Mouse (Mus musculus) myocyte (in vitro differentiated cells): ENCODE results near the gene Tmem29. TPM values are rescaled to one million over a fixed set of nuclear protein-coding genes. Genes with fewer than 3 reads are reported as not detected.
A peak's percentile ranks its signal among the peaks of the same experiment; 100 is the strongest.
"Not testable (repeated sequence)": the region's sequence is repeated elsewhere in the genome, so short reads cannot be mapped to it uniquely, and the experiment has no call there.

Experiments used
- H3K27me3 ChIP-seq: one replicate; pipeline ENCODE4 v1.6.1; 2011; ENCODE audit not compliant: control insufficient read depth, insufficient read depth, insufficient read length
- H3K36me3 ChIP-seq: one replicate; pipeline ENCODE4 v1.6.1; 2011; ENCODE audit not compliant: control insufficient read depth, insufficient read depth
- H3K4me2 ChIP-seq: one replicate; pipeline ENCODE4 v1.6.1; 2011; ENCODE audit warnings: low read depth, control low read depth
- H3K4me3 ChIP-seq: one replicate; pipeline ENCODE4 v1.5.1; 2011; ENCODE audit warnings: mild to moderate bottlenecking, control low read depth, moderate library complexity
- H3K79me2 ChIP-seq: one replicate; pipeline ENCODE4 v1.6.1; 2011; ENCODE audit not compliant: control insufficient read depth, insufficient read depth
- H3ac ChIP-seq: one replicate; pipeline ENCODE4 v1.6.1; 2011; ENCODE audit not compliant: control insufficient read depth, insufficient read length
- CEBPB ChIP-seq: IDR thresholded peaks from 2 replicates; pipeline ENCODE4 v1.6.1; 2011; ENCODE audit warnings: mild to moderate bottlenecking, moderate library complexity; ENCODE audit not compliant: poor library complexity, insufficient read depth, severe bottlenecking
- E2F4 ChIP-seq: IDR thresholded peaks from one replicate; pipeline ENCODE4 v1.6.1; 2011; ENCODE audit warnings: mild to moderate bottlenecking, control low read depth, moderate library complexity; ENCODE audit not compliant: insufficient read depth
- MAX ChIP-seq: IDR thresholded peaks from one replicate; pipeline ENCODE4 v1.6.1; 2011; ENCODE audit warnings: low read depth, mild to moderate bottlenecking, control low read depth
- MYOD1 ChIP-seq, 3 experiments: IDR thresholded peaks; one replicate each; pipeline ENCODE4 v1.6.1; 2011; ENCODE audit warnings: control low read depth in 2 of 3, low read depth in 2 of 3, mild to moderate bottlenecking in 2 of 3, moderate library complexity in 1 of 3; ENCODE audit not compliant: insufficient read length in 2 of 3, control insufficient read depth in 1 of 3
- MYOG ChIP-seq, 3 experiments: IDR thresholded peaks; one replicate each; pipeline ENCODE4 v1.6.1; 2011; ENCODE audit warnings: control low read depth in 2 of 3, low read depth in 2 of 3, mild to moderate bottlenecking in 2 of 3; ENCODE audit not compliant: insufficient read length in 2 of 3, control insufficient read depth in 1 of 3, insufficient read depth in 1 of 3
- POLR2A ChIP-seq: IDR thresholded peaks from one replicate; pipeline ENCODE4 v1.6.1; 2011; ENCODE audit warnings: low read depth, mild to moderate bottlenecking, control low read depth, moderate library complexity; ENCODE audit not compliant: insufficient read length
- POLR2AphosphoS2 ChIP-seq: IDR thresholded peaks from one replicate; pipeline ENCODE4 v1.6.1; 2011; ENCODE audit warnings: low read depth, control low read depth; ENCODE audit not compliant: insufficient read length
- REST ChIP-seq: IDR thresholded peaks from one replicate; pipeline ENCODE4 v1.6.1; 2011; ENCODE audit warnings: mild to moderate bottlenecking, control low read depth, moderate library complexity; ENCODE audit not compliant: insufficient read depth, insufficient read length
- SRF ChIP-seq: IDR thresholded peaks from one replicate; pipeline ENCODE4 v1.6.1; 2011; ENCODE audit warnings: low read depth; ENCODE audit not compliant: control insufficient read depth, insufficient read length
- TCF12 ChIP-seq: IDR thresholded peaks from one replicate; pipeline ENCODE4 v1.6.1; 2011; ENCODE audit warnings: mild to moderate bottlenecking, control low read depth; ENCODE audit not compliant: poor library complexity, insufficient read depth, severe bottlenecking
- TCF3 ChIP-seq: IDR thresholded peaks from one replicate; pipeline ENCODE4 v1.6.1; 2011; ENCODE audit warnings: low read depth, control low read depth; ENCODE audit not compliant: insufficient read length
- USF1 ChIP-seq: IDR thresholded peaks from one replicate; pipeline ENCODE4 v1.6.1; 2011; ENCODE audit warnings: low read depth, mild to moderate bottlenecking, control low read depth, moderate library complexity
- polyA plus RNA-seq: library from polyadenylated mRNA; unstranded; fragments of >200 nt; fragmentation: generic; extraction: Trizol; gene quantifications from one replicate; pipeline ENCODE4 v1.2.1, GENCODE M21; 2012; ENCODE audit warnings: missing spikeins

Gene Tmem29
- polyA plus RNA-seq, 1 experiment, result 5.9 TPM

- no peak overlapping the region for H3K4me2 ChIP-seq
- H3ac ChIP-seq, result no peak overlapping the region
- no peaks in the 10 kb centered on the region for H3K36me3 ChIP-seq
- no peaks in the 10 kb centered on the region for H3K79me2 ChIP-seq
- TF ChIP-seq SRF (no peak), MYOG (IDR thresholded peaks at IDR 0.05; ENCODE audit: control insufficient read depth in 1 of 3, insufficient read depth in 1 of 3, insufficient read length in 2 of 3, low read depth in 2 of 3) (no peak), MYOD1 (IDR thresholded peaks at IDR 0.05; ENCODE audit: control insufficient read depth in 1 of 3, insufficient read length in 2 of 3, low read depth in 2 of 3) (no peak), MAX (no peak)
- H3K4me3 ChIP-seq, result no peak overlapping the region
- no peaks in the 10 kb centered on the region for H3K27me3 ChIP-seq
Measured at GRCm38 (mm10) chrX:150471416-150471815, 12.5 kb upstream of the Tmem29 start.

GRCm38 (mm10) chrX:150468266-150468665 lies 9.3 kb upstream of the Tmem29 start:
- H3K79me2 ChIP-seq, result no peaks in the 10 kb centered on the region
- no peak overlapping the region for H3K4me3 ChIP-seq
- H3K4me2 ChIP-seq, result no peak overlapping the region
- no peak for TF ChIP-seq POLR2AphosphoS2
- no peak for TF ChIP-seq MYOD1 (IDR thresholded peaks at IDR 0.05; ENCODE audit: control insufficient read depth in 1 of 3, insufficient read length in 2 of 3, low read depth in 2 of 3)
- no peak for TF ChIP-seq TCF3
- no peak overlapping the region for H3ac ChIP-seq
- H3K36me3 ChIP-seq, result no peaks in the 10 kb centered on the region
- no peaks in the 10 kb centered on the region for H3K27me3 ChIP-seq

- H3ac ChIP-seq, H3K36me3 ChIP-seq, H3K4me3 ChIP-seq, H3K27me3 ChIP-seq, H3K4me2 ChIP-seq, H3K79me2 ChIP-seq: not testable (repeated sequence)
Measured at GRCm38 (mm10) chrX:150466817-150467216, 7.9 kb upstream of the Tmem29 start.

DNA sequence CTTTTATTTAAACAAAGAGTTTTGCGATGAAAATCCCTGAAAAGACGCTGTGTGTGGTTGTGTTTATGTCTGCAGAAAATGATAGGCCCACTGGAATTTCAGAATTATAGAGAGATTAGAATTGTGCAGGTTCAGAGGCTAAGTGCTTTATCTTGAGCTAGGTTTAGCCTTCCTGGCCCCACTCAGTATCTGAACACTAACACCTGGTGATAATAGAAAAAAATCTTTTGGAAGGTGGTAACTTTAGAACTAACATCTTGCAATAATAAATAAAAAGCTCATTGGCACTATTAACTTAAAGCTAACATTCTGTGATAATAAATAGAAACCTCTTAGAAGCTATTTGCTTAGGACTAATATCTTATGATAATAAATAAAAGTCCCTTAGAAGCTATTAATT lies 1.2 kb upstream of the Tmem29 start:
- no peaks in the 10 kb centered on the region for H3K27me3 ChIP-seq
- H3K36me3 ChIP-seq, result no peaks in the 10 kb centered on the region
- no peak overlapping the region for H3K4me2 ChIP-seq
- H3K79me2 ChIP-seq, result peaks cover 10% of the 10 kb centered on the region
- H3ac ChIP-seq, result no peak overlapping the region
- H3K4me3 ChIP-seq, result no peak overlapping the region
- no peak for TF ChIP-seq POLR2A
- no peak for TF ChIP-seq TCF3
- TF ChIP-seq USF1, result no peak

- Histone ChIP-seq H3K36me3 (no peaks in the 10 kb centered on the region), H3K27me3 (no peaks in the 10 kb centered on the region), H3K4me2 (peak overlapping the region; percentile 67), H3K79me2 (peaks cover 10% of the 10 kb centered on the region), H3ac (no peak overlapping the region), H3K4me3 (peak overlapping the region; percentile 38)
- TF ChIP-seq REST, result no peak
- no peak for TF ChIP-seq MYOD1 (IDR thresholded peaks at IDR 0.05; ENCODE audit: control insufficient read depth in 1 of 3, insufficient read length in 2 of 3, low read depth in 2 of 3)
- no peak for TF ChIP-seq CEBPB
- no peak for TF ChIP-seq MAX
- TF ChIP-seq TCF3, result no peak
- TF ChIP-seq MYOG (IDR thresholded peaks at IDR 0.05; ENCODE audit: control insufficient read depth in 1 of 3, insufficient read depth in 1 of 3, insufficient read length in 2 of 3, low read depth in 2 of 3), result no peak
- TF ChIP-seq TCF12, result no peak
- TF ChIP-seq SRF, result no peak
- TF ChIP-seq POLR2AphosphoS2, result no peak
- TF ChIP-seq E2F4, result no peak
- TF ChIP-seq POLR2A, result no peak
- TF ChIP-seq USF1, result no peak
Measured at GRCm38 (mm10) chrX:150459411-150459927, 515 bp upstream of the Tmem29 start.

DNA sequence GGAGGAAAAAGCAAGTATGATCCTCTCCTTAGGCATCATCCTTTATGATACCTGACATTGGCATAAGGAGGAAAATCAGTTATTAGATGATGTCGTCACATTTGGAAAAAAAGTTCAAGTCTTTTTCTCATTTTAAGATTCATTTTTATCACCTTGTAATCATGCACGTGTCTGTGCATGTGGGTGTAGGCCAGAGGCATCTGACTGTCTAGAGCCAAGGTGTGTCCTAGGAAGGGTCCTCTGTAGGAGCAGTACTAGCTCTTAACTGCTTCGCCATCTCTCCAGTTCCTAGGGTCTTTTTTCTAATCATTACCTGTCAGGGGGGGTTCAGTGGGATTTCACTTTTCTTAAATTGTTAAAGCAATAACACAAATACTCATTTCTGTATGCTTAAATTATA lies 818 bp downstream of the Tmem29 start:
- H3K4me3 ChIP-seq, result peak overlapping the region; percentile 38
- TF ChIP-seq REST, result no peak
- no peak for TF ChIP-seq TCF3
- no peak for TF ChIP-seq MYOD1 (IDR thresholded peaks at IDR 0.05; ENCODE audit: control insufficient read depth in 1 of 3, insufficient read length in 2 of 3, low read depth in 2 of 3)
- no peak for TF ChIP-seq SRF
- TF ChIP-seq MYOG (IDR thresholded peaks at IDR 0.05; ENCODE audit: control insufficient read depth in 1 of 3, insufficient read depth in 1 of 3, insufficient read length in 2 of 3, low read depth in 2 of 3), result no peak
- no peak for TF ChIP-seq TCF12
- TF ChIP-seq USF1, result no peak
- H3K4me2 ChIP-seq, result peak overlapping the region; percentile 65
- no peaks in the 10 kb centered on the region for H3K36me3 ChIP-seq
- no peaks in the 10 kb centered on the region for H3K27me3 ChIP-seq
- no peak overlapping the region for H3ac ChIP-seq
- H3K79me2 ChIP-seq, result peaks cover 10% of the 10 kb centered on the region
